Mouse (Mus musculus) myocyte (in vitro differentiated cells): ENCODE results near the gene Mmd. TPM values are rescaled to one million over a fixed set of nuclear protein-coding genes. Genes with fewer than 3 reads are reported as not detected.

Experiments used
- H3K27me3 ChIP-seq: one replicate; pipeline ENCODE4 v1.6.1; 2011; ENCODE audit not compliant: control insufficient read depth, insufficient read depth, insufficient read length
- H3K36me3 ChIP-seq: one replicate; pipeline ENCODE4 v1.6.1; 2011; ENCODE audit not compliant: control insufficient read depth, insufficient read depth
- H3K4me2 ChIP-seq: one replicate; pipeline ENCODE4 v1.6.1; 2011; ENCODE audit warnings: low read depth, control low read depth
- H3K4me3 ChIP-seq: one replicate; pipeline ENCODE4 v1.5.1; 2011; ENCODE audit warnings: mild to moderate bottlenecking, control low read depth, moderate library complexity
- H3K79me2 ChIP-seq: one replicate; pipeline ENCODE4 v1.6.1; 2011; ENCODE audit not compliant: control insufficient read depth, insufficient read depth
- H3ac ChIP-seq: one replicate; pipeline ENCODE4 v1.6.1; 2011; ENCODE audit not compliant: control insufficient read depth, insufficient read length
- CEBPB ChIP-seq: IDR thresholded peaks from 2 replicates; pipeline ENCODE4 v1.6.1; 2011; ENCODE audit warnings: mild to moderate bottlenecking, moderate library complexity; ENCODE audit not compliant: poor library complexity, insufficient read depth, severe bottlenecking
- E2F4 ChIP-seq: IDR thresholded peaks from one replicate; pipeline ENCODE4 v1.6.1; 2011; ENCODE audit warnings: mild to moderate bottlenecking, control low read depth, moderate library complexity; ENCODE audit not compliant: insufficient read depth
- MAX ChIP-seq: IDR thresholded peaks from one replicate; pipeline ENCODE4 v1.6.1; 2011; ENCODE audit warnings: low read depth, mild to moderate bottlenecking, control low read depth
- MYOD1 ChIP-seq, 3 experiments: IDR thresholded peaks; one replicate each; pipeline ENCODE4 v1.6.1; 2011; ENCODE audit warnings: control low read depth in 2 of 3, low read depth in 2 of 3, mild to moderate bottlenecking in 2 of 3, moderate library complexity in 1 of 3; ENCODE audit not compliant: insufficient read length in 2 of 3, control insufficient read depth in 1 of 3
- MYOG ChIP-seq, 3 experiments: IDR thresholded peaks; one replicate each; pipeline ENCODE4 v1.6.1; 2011; ENCODE audit warnings: control low read depth in 2 of 3, low read depth in 2 of 3, mild to moderate bottlenecking in 2 of 3; ENCODE audit not compliant: insufficient read length in 2 of 3, control insufficient read depth in 1 of 3, insufficient read depth in 1 of 3
- POLR2A ChIP-seq: IDR thresholded peaks from one replicate; pipeline ENCODE4 v1.6.1; 2011; ENCODE audit warnings: low read depth, mild to moderate bottlenecking, control low read depth, moderate library complexity; ENCODE audit not compliant: insufficient read length
- POLR2AphosphoS2 ChIP-seq: IDR thresholded peaks from one replicate; pipeline ENCODE4 v1.6.1; 2011; ENCODE audit warnings: low read depth, control low read depth; ENCODE audit not compliant: insufficient read length
- REST ChIP-seq: IDR thresholded peaks from one replicate; pipeline ENCODE4 v1.6.1; 2011; ENCODE audit warnings: mild to moderate bottlenecking, control low read depth, moderate library complexity; ENCODE audit not compliant: insufficient read depth, insufficient read length
- SRF ChIP-seq: IDR thresholded peaks from one replicate; pipeline ENCODE4 v1.6.1; 2011; ENCODE audit warnings: low read depth; ENCODE audit not compliant: control insufficient read depth, insufficient read length
- TCF12 ChIP-seq: IDR thresholded peaks from one replicate; pipeline ENCODE4 v1.6.1; 2011; ENCODE audit warnings: mild to moderate bottlenecking, control low read depth; ENCODE audit not compliant: poor library complexity, insufficient read depth, severe bottlenecking
- TCF3 ChIP-seq: IDR thresholded peaks from one replicate; pipeline ENCODE4 v1.6.1; 2011; ENCODE audit warnings: low read depth, control low read depth; ENCODE audit not compliant: insufficient read length
- USF1 ChIP-seq: IDR thresholded peaks from one replicate; pipeline ENCODE4 v1.6.1; 2011; ENCODE audit warnings: low read depth, mild to moderate bottlenecking, control low read depth, moderate library complexity
- polyA plus RNA-seq: library from polyadenylated mRNA; unstranded; fragments of >200 nt; fragmentation: generic; extraction: Trizol; gene quantifications from one replicate; pipeline ENCODE4 v1.2.1, GENCODE M21; 2012; ENCODE audit warnings: missing spikeins

Gene Mmd
- polyA plus RNA-seq, 1 experiment = 36.0 TPM

- H3K36me3 ChIP-seq = peaks cover 21% of the 10 kb centered on the region
- no peak overlapping the region for H3K4me2 ChIP-seq
- H3K27me3 ChIP-seq = no peaks in the 10 kb centered on the region
- H3ac ChIP-seq = no peak overlapping the region
- no peak for TF ChIP-seq SRF
- no peak for TF ChIP-seq USF1
- TF ChIP-seq MAX = no peak
- TF ChIP-seq MYOG (IDR thresholded peaks at IDR 0.05; ENCODE audit: control insufficient read depth in 1 of 3, insufficient read depth in 1 of 3, insufficient read length in 2 of 3, low read depth in 2 of 3) = peak in 1 of 3 experiments; percentile 18
- H3K4me3 ChIP-seq = no peak overlapping the region
- H3K79me2 ChIP-seq = peaks cover 45% of the 10 kb centered on the region
These were observed 9.2 kb downstream of the Mmd start for GRCm38 (mm10) chr11:90258321-90258927.

GRCm38 (mm10) chr11:90259071-90259470 lies 9.8 kb downstream of the Mmd start:
- no peak overlapping the region for H3ac ChIP-seq
- H3K4me2 ChIP-seq = peak overlapping the region; percentile 30
- peaks cover 39% of the 10 kb centered on the region for H3K79me2 ChIP-seq
- H3K27me3 ChIP-seq = no peaks in the 10 kb centered on the region
- no peak overlapping the region for H3K4me3 ChIP-seq
- peaks cover 21% of the 10 kb centered on the region for H3K36me3 ChIP-seq
- TF ChIP-seq MYOG (IDR thresholded peaks at IDR 0.05; ENCODE audit: control insufficient read depth in 1 of 3, insufficient read depth in 1 of 3, insufficient read length in 2 of 3, low read depth in 2 of 3) = no peak
- peak; percentile 65 for TF ChIP-seq CEBPB
- TF ChIP-seq TCF3 = no peak
- TF ChIP-seq E2F4 = no peak
- TF ChIP-seq POLR2AphosphoS2 = no peak
- no peak for TF ChIP-seq MAX
- no peak for TF ChIP-seq POLR2A
- no peak for TF ChIP-seq SRF
- no peak for TF ChIP-seq USF1
- no peak for TF ChIP-seq REST
- no peak for TF ChIP-seq TCF12
- peak in 2 of 3 experiments; percentile 2 to 25 for TF ChIP-seq MYOD1 (IDR thresholded peaks at IDR 0.05; ENCODE audit: control insufficient read depth in 1 of 3, insufficient read length in 2 of 3, low read depth in 2 of 3)

GRCm38 (mm10) chr11:90259826-90260225 lies 10.6 kb downstream of the Mmd start:
- no peak overlapping the region for H3K4me3 ChIP-seq
- H3ac ChIP-seq = no peak overlapping the region
- H3K4me2 ChIP-seq = no peak overlapping the region
- H3K27me3 ChIP-seq = no peaks in the 10 kb centered on the region
- H3K36me3 ChIP-seq = peaks cover 21% of the 10 kb centered on the region
- no peak for TF ChIP-seq TCF3
- TF ChIP-seq POLR2A = no peak
- no peak for TF ChIP-seq MYOD1 (IDR thresholded peaks at IDR 0.05; ENCODE audit: control insufficient read depth in 1 of 3, insufficient read length in 2 of 3, low read depth in 2 of 3)
- TF ChIP-seq SRF = no peak
- no peak for TF ChIP-seq MAX
- no peak for TF ChIP-seq REST
- TF ChIP-seq E2F4 = no peak
- TF ChIP-seq TCF12 = no peak
- TF ChIP-seq USF1 = no peak
- no peak for TF ChIP-seq MYOG (IDR thresholded peaks at IDR 0.05; ENCODE audit: control insufficient read depth in 1 of 3, insufficient read depth in 1 of 3, insufficient read length in 2 of 3, low read depth in 2 of 3)
- no peak for TF ChIP-seq CEBPB
- TF ChIP-seq POLR2AphosphoS2 = no peak
- H3K79me2 ChIP-seq = peaks cover 31% of the 10 kb centered on the region

- no peak for TF ChIP-seq POLR2AphosphoS2
- no peak for TF ChIP-seq REST
- no peak for TF ChIP-seq POLR2A
- TF ChIP-seq TCF3 = no peak
- TF ChIP-seq E2F4 = no peak
- TF ChIP-seq MAX = no peak
- TF ChIP-seq USF1 = no peak
- no peak for TF ChIP-seq TCF12
- no peak for TF ChIP-seq SRF
- TF ChIP-seq MYOD1 (IDR thresholded peaks at IDR 0.05; ENCODE audit: control insufficient read depth in 1 of 3, insufficient read length in 2 of 3, low read depth in 2 of 3) = no peak
- TF ChIP-seq MYOG (IDR thresholded peaks at IDR 0.05; ENCODE audit: control insufficient read depth in 1 of 3, insufficient read depth in 1 of 3, insufficient read length in 2 of 3, low read depth in 2 of 3) = no peak
- no peak for TF ChIP-seq CEBPB
- H3K4me3 ChIP-seq = no peak overlapping the region
- H3K4me2 ChIP-seq = no peak overlapping the region
- H3K79me2 ChIP-seq = no peaks in the 10 kb centered on the region
- H3ac ChIP-seq = no peak overlapping the region
- H3K36me3 ChIP-seq = peaks cover 27% of the 10 kb centered on the region
- no peaks in the 10 kb centered on the region for H3K27me3 ChIP-seq
These were observed 14.9 kb downstream of the Mmd start for GRCm38 (mm10) chr11:90264180-90264579.

GRCm38 (mm10) chr11:90265581-90265980 lies 16.3 kb downstream of the Mmd start:
- TF ChIP-seq SRF = no peak
- TF ChIP-seq TCF12 = no peak
- TF ChIP-seq MYOD1 (IDR thresholded peaks at IDR 0.05; ENCODE audit: control insufficient read depth in 1 of 3, insufficient read length in 2 of 3, low read depth in 2 of 3) = no peak
- no peak for TF ChIP-seq TCF3
- TF ChIP-seq MAX = no peak
- no peak for TF ChIP-seq E2F4
- no peak for TF ChIP-seq USF1
- no peak for TF ChIP-seq REST
- no peak for TF ChIP-seq POLR2A
- TF ChIP-seq MYOG (IDR thresholded peaks at IDR 0.05; ENCODE audit: control insufficient read depth in 1 of 3, insufficient read depth in 1 of 3, insufficient read length in 2 of 3, low read depth in 2 of 3) = no peak
- no peak for TF ChIP-seq POLR2AphosphoS2
- no peak for TF ChIP-seq CEBPB
- Histone ChIP-seq H3K36me3 (peaks cover 20% of the 10 kb centered on the region), H3K79me2 (no peaks in the 10 kb centered on the region), H3K27me3 (no peaks in the 10 kb centered on the region), H3K4me2 (no peak overlapping the region), H3K4me3 (no peak overlapping the region), H3ac (no peak overlapping the region)
